Mouse (Mus musculus): Measurements from ENCODE around the gene Ugt1a7c. TPM values are rescaled to one million over a fixed set of nuclear protein-coding genes. Genes with fewer than 3 reads are reported as not detected.

Gene Ugt1a7c
- polyA plus RNA-seq, 1 experiment from 2014 or later: 2.7 TPM

GRCm38 (mm10) chr1:88186325-88186935 lies 91.6 kb downstream of the Ugt1a7c start:
- WGBS: 79% methylated on average over 5 of the region's 5 CpGs
- TF ChIP-seq CTCF (IDR thresholded peaks at IDR 0.05): no peak
- TF ChIP-seq EP300 (IDR thresholded peaks at IDR 0.05): no peak

GRCm38 (mm10) chr1:88192136-88192535 lies 97.3 kb downstream of the Ugt1a7c start:
- no peak for DNase-seq (ENCODE audit: low spot score)
- no peaks in the 10 kb centered on the region for H3K9me3 ChIP-seq (ENCODE audit: low read length)
- no peak overlapping the region for H3K4me3 ChIP-seq (ENCODE audit: low read depth, low read length)
- no peaks in the 10 kb centered on the region for H3K4me1 ChIP-seq (ENCODE audit: insufficient read depth, low read depth, low read length)
- H3K36me3 ChIP-seq (ENCODE audit: insufficient read depth, low read length): no peaks in the 10 kb centered on the region
- no peak overlapping the region for H3K4me2 ChIP-seq (replicated peaks; ENCODE audit: low read depth, low read length)
- TF ChIP-seq EP300 (IDR thresholded peaks at IDR 0.05) (no peak), CTCF (IDR thresholded peaks at IDR 0.05) (no peak)
- H3K27me3 ChIP-seq (replicated peaks; ENCODE audit: insufficient read depth, low read length): no peaks in the 10 kb centered on the region
- H3K9ac ChIP-seq (replicated peaks; ENCODE audit: low read depth): no peak overlapping the region
- no peak for ATAC-seq
- 63% methylated on average over 3 of the region's 3 CpGs for WGBS
- no peak overlapping the region for H3K27ac ChIP-seq (ENCODE audit: low read length)

More at GRCm38 (mm10) chr1:88186325-88186935, 91.6 kb downstream of the Ugt1a7c start:
- no peaks in the 10 kb centered on the region for H3K4me1 ChIP-seq (ENCODE audit: insufficient read depth, low read depth, low read length)
- H3K27ac ChIP-seq (ENCODE audit: low read length): no peak overlapping the region
- H3K4me3 ChIP-seq (ENCODE audit: low read depth, low read length): no peak overlapping the region
- no peaks in the 10 kb centered on the region for H3K27me3 ChIP-seq (replicated peaks; ENCODE audit: insufficient read depth, low read length)
- no peak overlapping the region for H3K4me2 ChIP-seq (replicated peaks; ENCODE audit: low read depth, low read length)
- no peak for ATAC-seq
- no peaks in the 10 kb centered on the region for H3K9me3 ChIP-seq (ENCODE audit: low read length)
- no peaks in the 10 kb centered on the region for H3K36me3 ChIP-seq (ENCODE audit: insufficient read depth, low read length)
- no peak overlapping the region for H3K9ac ChIP-seq (replicated peaks; ENCODE audit: low read depth)
- no peak for DNase-seq (ENCODE audit: low spot score)

GRCm38 (mm10) chr1:88195687-88196086 lies 100.8 kb downstream of the Ugt1a7c start:
- Histone ChIP-seq H3K9ac (replicated peaks; ENCODE audit: low read depth) (no peak overlapping the region), H3K4me2 (replicated peaks; ENCODE audit: low read depth, low read length) (no peak overlapping the region), H3K36me3 (ENCODE audit: insufficient read depth, low read length) (no peaks in the 10 kb centered on the region), H3K27ac (ENCODE audit: low read length) (no peak overlapping the region), H3K9me3 (ENCODE audit: low read length) (no peaks in the 10 kb centered on the region), H3K4me3 (ENCODE audit: low read depth, low read length) (no peak overlapping the region), H3K27me3 (replicated peaks; ENCODE audit: insufficient read depth, low read length) (no peaks in the 10 kb centered on the region), H3K4me1 (ENCODE audit: insufficient read depth, low read depth, low read length) (no peaks in the 10 kb centered on the region)
- ATAC-seq (no peak), DNase-seq (ENCODE audit: low spot score) (no peak)
- TF ChIP-seq CTCF (IDR thresholded peaks at IDR 0.05) (no peak), EP300 (IDR thresholded peaks at IDR 0.05) (no peak)
- WGBS: 85% methylated on average over 1 of the region's 1 CpGs

- H3K27ac ChIP-seq (ENCODE audit: low read length): no peak overlapping the region
- DNase-seq (ENCODE audit: low spot score): no peak
- H3K4me2 ChIP-seq (replicated peaks; ENCODE audit: low read depth, low read length): no peak overlapping the region
- H3K4me1 ChIP-seq (ENCODE audit: insufficient read depth, low read depth, low read length): no peaks in the 10 kb centered on the region
- H3K9ac ChIP-seq (replicated peaks; ENCODE audit: low read depth): no peak overlapping the region
- H3K36me3 ChIP-seq (ENCODE audit: insufficient read depth, low read length): no peaks in the 10 kb centered on the region
- H3K4me3 ChIP-seq (ENCODE audit: low read depth, low read length): no peak overlapping the region
- WGBS: 77% methylated on average over 3 of the region's 3 CpGs
- ATAC-seq: no peak
- H3K27me3 ChIP-seq (replicated peaks; ENCODE audit: insufficient read depth, low read length): no peaks in the 10 kb centered on the region
- H3K9me3 ChIP-seq (ENCODE audit: low read length): no peaks in the 10 kb centered on the region
- TF ChIP-seq CTCF (IDR thresholded peaks at IDR 0.05) (no peak), EP300 (IDR thresholded peaks at IDR 0.05) (no peak)
These were observed 102.6 kb downstream of the Ugt1a7c start for GRCm38 (mm10) chr1:88197443-88197842.

GRCm38 (mm10) chr1:88199996-88200395 lies 105.1 kb downstream of the Ugt1a7c start:
- H3K36me3 ChIP-seq (ENCODE audit: insufficient read depth, low read length): no peaks in the 10 kb centered on the region

GRCm38 (mm10) chr1:88200456-88200855 lies 105.6 kb downstream of the Ugt1a7c start, which contains the start of gene Ugt1a2:
Ugt1a2 (plus strand) TSS chr1:88200601.
- no peak for ATAC-seq

More at GRCm38 (mm10) chr1:88199996-88200395, 105.1 kb downstream of the Ugt1a7c start:
- no peaks in the 10 kb centered on the region for H3K9me3 ChIP-seq (ENCODE audit: low read length)
- WGBS: 72% methylated on average over 2 of the region's 2 CpGs
- DNase-seq (ENCODE audit: low spot score) (no peak), ATAC-seq (no peak)
- H3K27me3 ChIP-seq (replicated peaks; ENCODE audit: insufficient read depth, low read length): no peaks in the 10 kb centered on the region
- no peak overlapping the region for H3K27ac ChIP-seq (ENCODE audit: low read length)
- H3K4me1 ChIP-seq (ENCODE audit: insufficient read depth, low read depth, low read length): no peaks in the 10 kb centered on the region
- no peak overlapping the region for H3K4me3 ChIP-seq (ENCODE audit: low read depth, low read length)
- no peak overlapping the region for H3K9ac ChIP-seq (replicated peaks; ENCODE audit: low read depth)
- TF ChIP-seq EP300 (IDR thresholded peaks at IDR 0.05) (no peak), CTCF (IDR thresholded peaks at IDR 0.05) (no peak)
- H3K4me2 ChIP-seq (replicated peaks; ENCODE audit: low read depth, low read length): no peak overlapping the region

More at GRCm38 (mm10) chr1:88200456-88200855, 105.6 kb downstream of the Ugt1a7c start, which contains the start of gene Ugt1a2:
- 63% methylated on average over 7 of the region's 7 CpGs for WGBS
- no peak within 1 kb of the TSS for H3K9ac ChIP-seq (replicated peaks; ENCODE audit: low read depth)
- H3K36me3 ChIP-seq (ENCODE audit: insufficient read depth, low read length): no peaks in the 10 kb centered on the region
- no peak for DNase-seq (ENCODE audit: low spot score)
- H3K4me3 ChIP-seq (ENCODE audit: low read depth, low read length): no peak within 1 kb of the TSS
- no peak within 1 kb of the TSS for H3K4me2 ChIP-seq (replicated peaks; ENCODE audit: low read depth, low read length)
- no peak within 1 kb of the TSS for H3K27ac ChIP-seq (ENCODE audit: low read length)
- H3K9me3 ChIP-seq (ENCODE audit: low read length): no peaks in the 10 kb centered on the region
- no peaks in the 10 kb centered on the region for H3K4me1 ChIP-seq (ENCODE audit: insufficient read depth, low read depth, low read length)
- no peaks in the 10 kb centered on the region for H3K27me3 ChIP-seq (replicated peaks; ENCODE audit: insufficient read depth, low read length)
- TF ChIP-seq CTCF (IDR thresholded peaks at IDR 0.05): no peak
- no peak for TF ChIP-seq EP300 (IDR thresholded peaks at IDR 0.05)

Data from lung, postnatal 0 days (tissue).